Mouse (Mus musculus): Measurements from ENCODE around the gene H60c. TPM values are rescaled to one million over a fixed set of nuclear protein-coding genes. Genes with fewer than 3 reads are reported as not detected.
"Not testable (repeated sequence)": the region's sequence is repeated elsewhere in the genome, so short reads cannot be mapped to it uniquely, and the experiment has no call there.

The H60c gene
- polyA plus RNA-seq (2015; fragmentation: Nextera tagmentation; extraction: Ambion mirVana), result 0.34 and 0.47 TPM in 2 replicates

GRCm38 (mm10) chr10:3267671-3268070 is at the start of gene H60c:
Gene H60c (minus strand): TSS chr10:3267771.
- 67% methylated on average over 8 of the region's 8 CpGs for WGBS
- Histone ChIP-seq H3K4me3 (no peak within 1 kb of the TSS), H3K9ac (no peak within 1 kb of the TSS), H3K9me3 (no peaks in the 10 kb centered on the region), H3K27me3 (no peaks in the 10 kb centered on the region), H3K27ac (no peak within 1 kb of the TSS), H3K36me3 (no peaks in the 10 kb centered on the region), H3K4me1 (no peaks in the 10 kb centered on the region), H3K4me2 (no peak within 1 kb of the TSS)
- ATAC-seq (ENCODE audit: borderline replicate concordance, extremely low read depth, low FRiP score, low TSS enrichment), result no peak

DNA sequence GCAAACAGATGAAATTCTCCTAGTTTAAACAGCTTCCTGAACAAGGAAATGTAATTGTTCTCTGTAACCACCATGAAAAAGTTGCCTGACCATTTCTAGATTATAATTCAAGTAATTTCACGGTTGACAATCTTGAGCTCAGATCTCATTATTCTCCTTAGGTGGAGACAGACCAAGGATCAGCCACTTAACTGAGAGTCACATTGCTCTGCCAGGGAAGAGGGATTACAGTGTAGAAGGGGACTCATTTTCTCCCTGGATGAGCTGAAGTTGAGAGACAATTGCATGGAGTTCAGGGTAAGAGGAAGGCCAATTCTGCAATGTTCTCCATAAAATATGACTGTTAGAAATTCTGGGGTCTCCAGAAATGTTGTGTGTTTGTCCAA is 41.2 kb upstream of the H60c start:
- H3K4me2 ChIP-seq, result no peak overlapping the region
- ATAC-seq (ENCODE audit: borderline replicate concordance, extremely low read depth, low FRiP score, low TSS enrichment), result no peak
- H3K4me3 ChIP-seq, result no peak overlapping the region
- peaks cover 3% of the 10 kb centered on the region; the same call in 1 of the 2 replicates for H3K4me1 ChIP-seq
- H3K9ac ChIP-seq, result no peak overlapping the region
- no peaks in the 10 kb centered on the region for H3K9me3 ChIP-seq
- no peaks in the 10 kb centered on the region for H3K27me3 ChIP-seq
- no peaks in the 10 kb centered on the region for H3K36me3 ChIP-seq
- H3K27ac ChIP-seq, result no peak overlapping the region
- 81% methylated on average over 1 of the region's 1 CpGs for WGBS

DNA sequence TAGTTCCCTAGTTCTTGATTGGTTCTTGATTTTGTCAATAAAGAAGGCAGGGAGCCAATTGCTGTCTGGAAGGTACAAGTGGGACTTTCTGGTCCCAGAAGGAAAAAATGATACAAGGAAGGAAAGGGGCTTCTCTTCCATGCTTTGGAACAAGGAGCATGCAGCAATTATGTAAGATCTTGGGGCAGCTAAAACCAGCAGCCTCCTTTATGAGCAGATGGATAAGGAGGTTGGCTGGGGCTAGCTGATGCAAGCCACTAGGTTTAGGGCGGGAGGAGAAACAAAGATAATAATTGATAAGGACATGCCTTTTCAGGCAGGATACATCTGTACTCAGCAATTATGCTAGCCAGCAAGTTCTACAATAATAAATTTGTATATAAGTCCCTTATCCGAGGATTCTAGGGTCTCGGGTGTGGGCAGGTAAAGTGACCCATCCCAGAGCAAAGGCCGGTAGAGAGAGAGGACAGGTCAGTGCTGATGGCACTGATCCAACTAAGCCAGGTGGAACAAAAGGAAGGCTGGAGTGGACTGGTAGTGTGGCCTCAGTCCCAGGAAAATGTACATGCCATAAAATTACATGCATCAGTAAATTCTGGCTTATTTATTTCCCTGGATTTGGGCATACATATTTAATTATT is 40.7 kb upstream of the H60c start:
- no peak overlapping the region for H3K9ac ChIP-seq
- no peak overlapping the region for H3K4me2 ChIP-seq
- H3K4me1 ChIP-seq, result peaks cover 3% of the 10 kb centered on the region; the same call in 1 of the 2 replicates
- no peaks in the 10 kb centered on the region for H3K9me3 ChIP-seq
- no peak overlapping the region for H3K27ac ChIP-seq
- ATAC-seq (ENCODE audit: borderline replicate concordance, extremely low read depth, low FRiP score, low TSS enrichment), result no peak
- H3K4me3 ChIP-seq, result no peak overlapping the region
- no peaks in the 10 kb centered on the region for H3K36me3 ChIP-seq
- WGBS, result 72% methylated on average over 4 of the region's 4 CpGs
- no peaks in the 10 kb centered on the region for H3K27me3 ChIP-seq

GRCm38 (mm10) chr10:3307752-3308151 is 40.2 kb upstream of the H60c start:
- no peak overlapping the region for H3K9ac ChIP-seq
- peaks cover 3% of the 10 kb centered on the region; the same call in 1 of the 2 replicates for H3K4me1 ChIP-seq
- ATAC-seq (ENCODE audit: borderline replicate concordance, extremely low read depth, low FRiP score, low TSS enrichment), result no peak
- H3K4me3 ChIP-seq, result no peak overlapping the region
- H3K36me3 ChIP-seq, result no peaks in the 10 kb centered on the region
- H3K4me2 ChIP-seq, result no peak overlapping the region
- no peaks in the 10 kb centered on the region for H3K27me3 ChIP-seq
- 34% methylated on average over 2 of the region's 2 CpGs for WGBS
- H3K27ac ChIP-seq, result no peak overlapping the region
- H3K9me3 ChIP-seq, result no peaks in the 10 kb centered on the region

DNA sequence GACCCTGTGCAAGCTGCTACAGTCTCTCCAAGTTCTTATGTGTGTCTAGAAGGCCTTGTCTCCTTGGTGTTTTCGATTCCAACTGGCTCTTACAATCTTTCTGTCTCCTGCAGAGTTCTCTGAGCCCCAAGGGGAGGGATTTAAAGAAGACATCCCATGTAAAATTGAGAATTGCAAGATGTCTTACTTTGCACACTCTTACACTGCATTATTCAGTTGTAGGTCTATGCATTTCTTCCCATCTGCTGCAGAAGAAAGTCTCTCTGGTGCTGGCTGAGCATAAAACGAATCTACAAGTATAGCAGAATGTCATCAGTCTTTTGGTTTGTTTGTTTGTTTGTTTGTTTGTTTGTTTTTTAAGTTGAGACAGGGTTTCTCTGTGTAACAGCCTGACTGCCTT is 26.4 kb upstream of the H60c start:
- Histone ChIP-seq H3K4me2 (no peak overlapping the region), H3K36me3 (no peaks in the 10 kb centered on the region), H3K4me3 (no peak overlapping the region), H3K27me3 (no peaks in the 10 kb centered on the region), H3K9ac (no peak overlapping the region), H3K4me1 (no peaks in the 10 kb centered on the region), H3K9me3 (no peaks in the 10 kb centered on the region), H3K27ac (no peak overlapping the region)
- WGBS, result 49% methylated on average over 2 of the region's 2 CpGs
- ATAC-seq (ENCODE audit: borderline replicate concordance, extremely low read depth, low FRiP score, low TSS enrichment), result no peak

- Histone ChIP-seq H3K9me3 (no peaks in the 10 kb centered on the region), H3K36me3 (no peaks in the 10 kb centered on the region), H3K27ac (no peak overlapping the region), H3K27me3 (no peaks in the 10 kb centered on the region), H3K4me1 (no peaks in the 10 kb centered on the region), H3K9ac (no peak overlapping the region), H3K4me3 (no peak overlapping the region), H3K4me2 (no peak overlapping the region)
- 70% methylated on average over 2 of the region's 2 CpGs for WGBS
- no peak for ATAC-seq (ENCODE audit: borderline replicate concordance, extremely low read depth, low FRiP score, low TSS enrichment)
Measured at GRCm38 (mm10) chr10:3281047-3281446, 13.5 kb upstream of the H60c start.

DNA sequence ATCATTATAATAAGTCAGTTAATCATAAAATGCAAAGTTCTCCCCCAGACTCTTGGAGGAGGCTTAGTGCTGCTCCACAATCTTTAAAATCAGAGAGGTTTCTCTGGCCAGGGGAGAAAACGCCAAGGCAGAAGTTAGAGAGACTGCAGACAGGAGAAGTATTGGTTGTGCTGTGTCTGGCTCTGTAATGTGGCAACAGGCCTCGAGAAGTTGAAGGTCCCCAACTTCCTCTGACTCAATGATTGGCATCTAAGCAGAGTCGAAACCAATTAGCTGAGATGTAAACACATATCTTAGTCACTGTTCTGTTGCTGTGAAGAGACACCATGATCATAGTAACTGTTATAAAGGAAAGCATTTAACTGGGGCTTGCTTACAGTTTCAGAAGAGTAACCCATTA is 6.5 kb upstream of the H60c start:
- WGBS, result 71% methylated on average over 3 of the region's 3 CpGs
- ATAC-seq (ENCODE audit: borderline replicate concordance, extremely low read depth, low FRiP score, low TSS enrichment), result no peak
- Histone ChIP-seq H3K4me1 (no peaks in the 10 kb centered on the region), H3K4me3 (no peak overlapping the region), H3K4me2 (no peak overlapping the region), H3K9ac (no peak overlapping the region), H3K36me3 (no peaks in the 10 kb centered on the region), H3K27me3 (no peaks in the 10 kb centered on the region), H3K27ac (no peak overlapping the region), H3K9me3 (no peaks in the 10 kb centered on the region)

DNA sequence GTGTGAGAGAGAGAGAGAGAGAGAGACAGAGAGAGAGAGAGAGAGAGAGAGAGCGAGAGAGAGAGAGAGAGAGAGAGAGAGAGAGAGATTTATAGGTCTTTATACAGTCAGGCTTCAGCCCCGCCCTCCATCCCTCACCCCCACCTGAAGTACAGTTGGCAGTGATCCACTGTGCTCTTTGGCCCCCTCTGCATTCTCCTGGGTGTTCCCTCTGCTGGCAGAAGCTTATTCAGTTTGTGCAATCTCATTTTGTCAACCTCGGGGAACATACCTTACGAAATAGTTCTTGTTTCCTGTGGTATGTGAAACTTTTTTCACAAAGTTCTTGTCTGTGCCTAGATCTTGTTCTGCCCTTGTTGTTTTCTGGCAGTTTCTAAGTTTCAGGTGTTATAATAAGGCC is 3.5 kb upstream of the H60c start:
- H3K9ac ChIP-seq, result no peak overlapping the region
- no peaks in the 10 kb centered on the region for H3K27me3 ChIP-seq
- no peak overlapping the region for H3K4me2 ChIP-seq
- no peak overlapping the region for H3K27ac ChIP-seq
- peak; percentile 69; the same call in 1 of the 2 replicates for ATAC-seq (ENCODE audit: borderline replicate concordance, extremely low read depth, low FRiP score, low TSS enrichment)
- no peak overlapping the region for H3K4me3 ChIP-seq
- H3K36me3 ChIP-seq, result no peaks in the 10 kb centered on the region
- no peaks in the 10 kb centered on the region for H3K9me3 ChIP-seq
- WGBS, result 27% methylated on average over 4 of the region's 4 CpGs
- H3K4me1 ChIP-seq, result no peaks in the 10 kb centered on the region

DNA sequence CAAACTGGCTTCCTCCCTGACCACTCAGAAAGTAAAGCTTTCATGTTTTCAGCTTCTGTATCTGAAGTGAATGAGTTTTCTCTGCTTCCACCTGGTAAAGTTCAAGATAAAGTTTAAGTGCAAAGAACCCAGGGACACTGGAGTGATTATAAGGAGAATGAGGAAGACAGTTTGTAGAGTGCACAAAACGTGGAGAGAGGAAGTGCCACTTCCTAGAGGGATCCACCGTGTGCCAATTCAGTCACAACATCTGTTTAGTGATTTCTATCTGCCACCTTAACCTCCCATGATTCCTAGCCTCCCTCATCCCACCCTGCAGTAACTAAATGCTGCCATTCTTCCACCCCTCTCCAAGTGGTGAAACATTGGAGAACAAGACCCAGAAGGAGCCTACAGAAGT is 842 bp downstream of the H60c start:
- Histone ChIP-seq H3K27ac (no peak overlapping the region), H3K4me1 (no peaks in the 10 kb centered on the region), H3K9ac (no peak overlapping the region), H3K27me3 (no peaks in the 10 kb centered on the region), H3K9me3 (no peaks in the 10 kb centered on the region), H3K4me2 (no peak overlapping the region), H3K36me3 (no peaks in the 10 kb centered on the region), H3K4me3 (no peak overlapping the region)
- 45% methylated on average over 2 of the region's 2 CpGs for WGBS
- no peak for ATAC-seq (ENCODE audit: borderline replicate concordance, extremely low read depth, low FRiP score, low TSS enrichment)

- Histone ChIP-seq H3K27me3 (no peaks in the 10 kb centered on the region), H3K9ac (no peak overlapping the region), H3K27ac (no peak overlapping the region), H3K36me3 (no peaks in the 10 kb centered on the region), H3K9me3 (no peaks in the 10 kb centered on the region), H3K4me3 (no peak overlapping the region), H3K4me2 (no peak overlapping the region), H3K4me1 (no peaks in the 10 kb centered on the region)
- 75% methylated on average over 2 of the region's 2 CpGs for WGBS
- ATAC-seq (ENCODE audit: borderline replicate concordance, extremely low read depth, low FRiP score, low TSS enrichment), result no peak
Measured at GRCm38 (mm10) chr10:3262784-3263183, 4.8 kb downstream of the H60c start.

GRCm38 (mm10) chr10:3257391-3257790 is 10.2 kb downstream of the H60c start:
- Histone ChIP-seq H3K9ac (no peak overlapping the region), H3K27me3 (no peaks in the 10 kb centered on the region), H3K4me3 (no peak overlapping the region), H3K36me3 (no peaks in the 10 kb centered on the region), H3K27ac (no peak overlapping the region), H3K4me1 (no peaks in the 10 kb centered on the region), H3K4me2 (no peak overlapping the region), H3K9me3 (no peaks in the 10 kb centered on the region)
- no peak for ATAC-seq (ENCODE audit: borderline replicate concordance, extremely low read depth, low FRiP score, low TSS enrichment)
- WGBS, result 88% methylated on average over 3 of the region's 3 CpGs

- H3K4me1 ChIP-seq; ATAC-seq (ENCODE audit: borderline replicate concordance, extremely low read depth, low FRiP score, low TSS enrichment); H3K27ac ChIP-seq; H3K9me3 ChIP-seq; H3K4me3 ChIP-seq; H3K9ac ChIP-seq; H3K4me2 ChIP-seq; H3K36me3 ChIP-seq; H3K27me3 ChIP-seq: not testable (repeated sequence)
- WGBS, result 76% methylated on average over 5 of the region's 5 CpGs
Measured at GRCm38 (mm10) chr10:3238436-3238835, 29.1 kb downstream of the H60c start.

Data from lung, embryonic 15.5 days (tissue).